In genomic region chr3:14888549-14888948, GRCm38 (mm10) we compare ENCODE assay signal across 13 mouse cellular contexts. TPM values are rescaled to one million over a fixed set of nuclear protein-coding genes. Genes with fewer than 3 reads are reported as not detected.
A peak's percentile ranks its signal among the peaks of the same experiment; 100 is the strongest.
DNase-seq lines count a peak whose midpoint lies in the region; ATAC-seq and TF ChIP-seq lines count a peak whose summit lies in the region.
"Had no signal": no experiment of that assay in that cellular context is flagged by ENCODE, and none has a peak within 500 bp of the region (broad histone marks: within the 10 kb centered on the region; RNA-seq: fewer than 3 reads in every experiment).

No protein-coding gene starts in this region.

- H3K4me3 ChIP-seq in erythroblast, embryonic 14.5 days (replicated peaks): peak overlapping the region; percentile 79
- H3K4me3 ChIP-seq in intestine, embryonic 14.5 days (ENCODE audit: low read depth, low read length): no peak overlapping the region
- H3K4me3 ChIP-seq in intestine, postnatal 0 days (ENCODE audit: low read depth, low read length): no peak overlapping the region
- no peak overlapping the region for H3K4me3 ChIP-seq in midbrain, embryonic 11.5 days (ENCODE audit: low read depth, low read length)
- H3K4me3 ChIP-seq in midbrain, postnatal 0 days (ENCODE audit: low read depth, low read length): no peak overlapping the region
- H3K4me3 ChIP-seq in thymus, adult 2 months (ENCODE audit: control insufficient read depth, insufficient read depth, low read length): no peak overlapping the region
- H3K4me3 ChIP-seq: midbrain, embryonic 13.5 days had no signal

- no peaks in the 10 kb centered on the region for H3K9me3 ChIP-seq in erythroblast, embryonic 14.5 days (ENCODE audit: control insufficient read depth, low read length)
- no peaks in the 10 kb centered on the region for H3K9me3 ChIP-seq in intestine, embryonic 14.5 days (ENCODE audit: control insufficient read depth, low read length)
- H3K9me3 ChIP-seq in intestine, postnatal 0 days (ENCODE audit: control insufficient read depth): no peaks in the 10 kb centered on the region
- no peaks in the 10 kb centered on the region for H3K9me3 ChIP-seq in midbrain, embryonic 11.5 days (ENCODE audit: control insufficient read depth, low read length)
- no peaks in the 10 kb centered on the region for H3K9me3 ChIP-seq in midbrain, postnatal 0 days (ENCODE audit: low read length)
- H3K9me3 ChIP-seq: heart, embryonic 15.5 days; midbrain, embryonic 13.5 days had no signal

- ATAC-seq in erythroblast, adult 5-6 weeks (replicated peaks; ENCODE audit: low FRiP score, poor library complexity, severe bottlenecking): no peak
- no peak for ATAC-seq in intestine, embryonic 14.5 days (replicated peaks; ENCODE audit: low FRiP score, low TSS enrichment, low read depth)
- ATAC-seq in intestine, postnatal 0 days: no peak
- ATAC-seq in midbrain, embryonic 11.5 days (ENCODE audit: low FRiP score): no peak
- no peak for ATAC-seq in midbrain, postnatal 0 days (ENCODE audit: low FRiP score)
- ATAC-seq in cerebellum, adult (ENCODE audit: insufficient number of reproducible peaks, low FRiP score, low TSS enrichment): no peak
- ATAC-seq: intestine, embryonic 16.5 days; midbrain, embryonic 13.5 days had no signal

- TF ChIP-seq CTCF in intestine, postnatal 0 days (IDR thresholded peaks at IDR 0.05; ENCODE audit: low read depth): no peak
- TF ChIP-seq CTCF in midbrain, postnatal 0 days (IDR thresholded peaks at IDR 0.05): no peak
- no peak for TF ChIP-seq CTCF in thymus, adult 2 months (IDR thresholded peaks at IDR 0.05; ENCODE audit: borderline replicate concordance, control insufficient read depth, extremely low read depth, insufficient read depth, low read length, poor library complexity)

- DNase-seq in intestine, embryonic 14.5 days (ENCODE audit: low spot score): peak; percentile 31
- peak; percentile 69 for DNase-seq in midbrain, embryonic 11.5 days (ENCODE audit: low spot score, missing footprints)
- no peak for DNase-seq in midbrain, postnatal 0 days (ENCODE audit: low spot score)
- no peak for DNase-seq in thymus, adult 2 months
- DNase-seq: adrenal gland, postnatal 25 days; gastrocnemius, postnatal 14 days had no signal

- WGBS in intestine, embryonic 14.5 days: 72% methylated on average over 2 of the region's 2 CpGs
- 89% methylated on average over 2 of the region's 2 CpGs for WGBS in intestine, postnatal 0 days
- WGBS in midbrain, embryonic 11.5 days: 67% methylated on average over 2 of the region's 2 CpGs
- WGBS in midbrain, postnatal 0 days: 64% methylated on average over 2 of the region's 2 CpGs
- 95% methylated on average over 2 of the region's 2 CpGs for WGBS in thymus, adult 2 months

- H3K27ac ChIP-seq in intestine, embryonic 14.5 days (ENCODE audit: low read depth): no peak overlapping the region
- H3K27ac ChIP-seq in intestine, postnatal 0 days (ENCODE audit: low read depth, low read length): no peak overlapping the region
- no peak overlapping the region for H3K27ac ChIP-seq in midbrain, embryonic 11.5 days (ENCODE audit: low read depth, low read length)
- H3K27ac ChIP-seq in midbrain, postnatal 0 days (ENCODE audit: low read depth, low read length): no peak overlapping the region
- no peak overlapping the region for H3K27ac ChIP-seq in thymus, adult 2 months (ENCODE audit: control insufficient read depth, insufficient read depth, low read length)
- H3K27ac ChIP-seq: heart, embryonic 15.5 days; midbrain, embryonic 13.5 days had no signal

- H3K9ac ChIP-seq in intestine, embryonic 14.5 days (ENCODE audit: low read length): no peak overlapping the region
- no peak overlapping the region for H3K9ac ChIP-seq in intestine, postnatal 0 days (ENCODE audit: low read depth, low read length)
- H3K9ac ChIP-seq in midbrain, embryonic 11.5 days (ENCODE audit: low read length): no peak overlapping the region
- H3K9ac ChIP-seq in midbrain, postnatal 0 days (replicated peaks; ENCODE audit: low read length, poor library complexity, severe bottlenecking): no peak overlapping the region
- H3K9ac ChIP-seq: heart, embryonic 15.5 days; midbrain, embryonic 13.5 days had no signal

- H3K4me2 ChIP-seq in intestine, embryonic 14.5 days (ENCODE audit: low read length): no peak overlapping the region
- no peak overlapping the region for H3K4me2 ChIP-seq in intestine, postnatal 0 days (replicated peaks; ENCODE audit: low read depth)
- H3K4me2 ChIP-seq in midbrain, embryonic 11.5 days: no peak overlapping the region
- no peak overlapping the region for H3K4me2 ChIP-seq in midbrain, postnatal 0 days (ENCODE audit: low read depth, low read length, poor library complexity, severe bottlenecking)
- H3K4me2 ChIP-seq: midbrain, embryonic 13.5 days had no signal

- no peaks in the 10 kb centered on the region for H3K27me3 ChIP-seq in erythroblast, embryonic 14.5 days (ENCODE audit: control insufficient read depth)
- peaks cover 11% of the 10 kb centered on the region for H3K27me3 ChIP-seq in intestine, embryonic 14.5 days (replicated peaks; ENCODE audit: control insufficient read depth, insufficient read depth, low read length)
- H3K27me3 ChIP-seq in intestine, postnatal 0 days (replicated peaks; ENCODE audit: control insufficient read depth, insufficient read depth, low read length): peaks cover 15% of the 10 kb centered on the region
- H3K27me3 ChIP-seq in midbrain, embryonic 11.5 days (ENCODE audit: control insufficient read depth, insufficient read depth, low read length): peaks cover 9% of the 10 kb centered on the region; the same call in 1 of the 2 replicates
- H3K27me3 ChIP-seq in midbrain, postnatal 0 days (ENCODE audit: insufficient read depth, low read length): no peaks in the 10 kb centered on the region
- peaks cover 4% of the 10 kb centered on the region; the same call in 1 of the 2 replicates for H3K27me3 ChIP-seq in thymus, adult 2 months (ENCODE audit: control insufficient read depth, insufficient read depth, low read length)
- H3K27me3 ChIP-seq: heart, embryonic 15.5 days had no signal

- H3K4me1 ChIP-seq in erythroblast, embryonic 14.5 days (ENCODE audit: control insufficient read depth): peaks cover 37% of the 10 kb centered on the region
- 0 out of 2 replicates have a peak, but pooled peaks cover 4% of the 10 kb centered on the region for H3K4me1 ChIP-seq in intestine, embryonic 14.5 days (replicated peaks; ENCODE audit: control insufficient read depth, insufficient read depth, low read length)
- H3K4me1 ChIP-seq in intestine, postnatal 0 days (replicated peaks; ENCODE audit: control insufficient read depth, insufficient read depth, low read length): no peaks in the 10 kb centered on the region
- no peaks in the 10 kb centered on the region for H3K4me1 ChIP-seq in midbrain, embryonic 11.5 days (ENCODE audit: control insufficient read depth, insufficient read depth, low read length)
- no peaks in the 10 kb centered on the region for H3K4me1 ChIP-seq in midbrain, postnatal 0 days (ENCODE audit: insufficient read depth, low read length)
- peaks cover 7% of the 10 kb centered on the region; the same call in 1 of the 2 replicates for H3K4me1 ChIP-seq in thymus, adult 2 months (replicated peaks; ENCODE audit: control insufficient read depth, insufficient read depth, low read length)
- H3K4me1 ChIP-seq: midbrain, embryonic 13.5 days had no signal

- peaks cover 71% of the 10 kb centered on the region for H3K36me3 ChIP-seq in erythroblast, embryonic 14.5 days (ENCODE audit: control insufficient read depth)
- no peaks in the 10 kb centered on the region for H3K36me3 ChIP-seq in intestine, embryonic 14.5 days (ENCODE audit: control insufficient read depth, insufficient read depth, low read length)
- no peaks in the 10 kb centered on the region for H3K36me3 ChIP-seq in intestine, postnatal 0 days (ENCODE audit: control insufficient read depth, insufficient read depth)
- H3K36me3 ChIP-seq in midbrain, embryonic 11.5 days (ENCODE audit: control insufficient read depth, insufficient read depth, low read length): no peaks in the 10 kb centered on the region
- H3K36me3 ChIP-seq in midbrain, postnatal 0 days (ENCODE audit: insufficient read depth, low read length): no peaks in the 10 kb centered on the region
- no peaks in the 10 kb centered on the region for H3K36me3 ChIP-seq in thymus, adult 2 months (ENCODE audit: control insufficient read depth, insufficient read depth, low read length)
- H3K36me3 ChIP-seq: heart, embryonic 15.5 days; midbrain, embryonic 13.5 days had no signal

- TF ChIP-seq POLR2A in thymus, adult 2 months (IDR thresholded peaks at IDR 0.05; ENCODE audit: control insufficient read depth, extremely low read depth, insufficient read depth, low read length, poor library complexity): no peak

RNA-seq across cellular contexts. Expression of gene Car2, which starts 2.5 kb away (rescaled TPM):
- 122 and 268 TPM in 2 replicates for polyA plus RNA-seq in erythroblast, embryonic 14.5 days (2012)
- total RNA-seq in erythroblast, adult 5-6 weeks (2015; ENCODE audit: low replicate concordance): 2,221 and 2,248 TPM in 2 replicates
- total RNA-seq in erythroblast, adult 5-6 weeks (2017; ENCODE audit: low replicate concordance): 2,517 and 3,025 TPM in 2 replicates
- polyA plus RNA-seq in intestine, embryonic 14.5 days (2014; fragmentation: Nextera tagmentation; extraction: Ambion mirVana): 14.5 and 18.3 TPM in 2 replicates
- polyA plus RNA-seq in intestine, postnatal 0 days (2015; fragmentation: Nextera tagmentation; extraction: Ambion mirVana): 28.4 and 39.5 TPM in 2 replicates
- 108 and 118 TPM in 2 replicates for polyA plus RNA-seq in midbrain, embryonic 11.5 days (2014; fragmentation: Nextera tagmentation; extraction: Ambion mirVana)
- total RNA-seq in midbrain, postnatal 0 days (2014; rRNA removed): 31.9 and 50.1 TPM in 2 replicates
- 32.4 and 38.1 TPM in 2 replicates for polyA plus RNA-seq in midbrain, postnatal 0 days (2015; fragmentation: Nextera tagmentation; extraction: Ambion mirVana)
- polyA plus RNA-seq in thymus, adult 2 months (2012; rRNA removed): 26.7 and 30.9 TPM in 2 replicates

RNA-seq across cellular contexts. Expression of gene Car3, which starts 25.2 kb away (rescaled TPM):
- polyA plus RNA-seq in erythroblast, embryonic 14.5 days (2012): 0.10 and 0.23 TPM in 2 replicates
- total RNA-seq in erythroblast, adult 5-6 weeks (2015; ENCODE audit: low replicate concordance): 0.38 TPM in 1 of 2 replicates, not detected in the other
- 0.85 TPM in 1 of 2 replicates, not detected in the other for total RNA-seq in erythroblast, adult 5-6 weeks (2017; ENCODE audit: low replicate concordance)
- 5.3 and 7.4 TPM in 2 replicates for polyA plus RNA-seq in intestine, embryonic 14.5 days (2014; fragmentation: Nextera tagmentation; extraction: Ambion mirVana)
- 1.4 TPM in 2 replicates for polyA plus RNA-seq in intestine, postnatal 0 days (2015; fragmentation: Nextera tagmentation; extraction: Ambion mirVana)
- polyA plus RNA-seq in midbrain, embryonic 11.5 days (2014; fragmentation: Nextera tagmentation; extraction: Ambion mirVana): 3.5 and 3.9 TPM in 2 replicates
- 0.99 and 1.3 TPM in 2 replicates for total RNA-seq in midbrain, postnatal 0 days (2014; rRNA removed)
- polyA plus RNA-seq in midbrain, postnatal 0 days (2015; fragmentation: Nextera tagmentation; extraction: Ambion mirVana): 1.7 and 2.5 TPM in 2 replicates
- 304 and 370 TPM in 2 replicates for polyA plus RNA-seq in thymus, adult 2 months (2012; rRNA removed)

Comparison
In these comparisons a context has a peak if more than half of its experiments do, and no peak if none do; other contexts are left out.
1. DNase-seq: peak in intestine, embryonic 14.5 days (single experiment) and midbrain, embryonic 11.5 days (single experiment); none in midbrain, postnatal 0 days (single experiment) and thymus, adult 2 months (single experiment).
2. RNA of gene Car3, which starts 25.2 kb away (polyA plus RNA-seq): 304 to 370 TPM in thymus, adult 2 months; 5.3 to 7.4 TPM in intestine, embryonic 14.5 days, 3.5 to 3.9 TPM in midbrain, embryonic 11.5 days, 1.7 to 2.5 TPM in midbrain, postnatal 0 days, 1.4 TPM in intestine, postnatal 0 days and 0.10 to 0.23 TPM in erythroblast, embryonic 14.5 days; every median in the first group is over 10 times any median in the second.